Mouse (Mus musculus) thymus, postnatal 4 days (tissue): ENCODE data around the gene Usp15.
"Not testable (repeated sequence)": the region's sequence is repeated elsewhere in the genome, so short reads cannot be mapped to it uniquely, and the experiment has no call there.

Experiments
- DNase-seq: peaks from one replicate; pipeline ENCODE4 v3.0.0; 2021

Usp15 gene

GRCm38 (mm10) chr10:123196835-123197559, at the start of gene Usp15:
TSS of gene Usp15 (minus strand) at chr10:123196995.
- DNase-seq, result peak; percentile 98

GRCm38 (mm10) chr10:123229420-123229819, 32.6 kb upstream of the Usp15 start:
- no peak for DNase-seq

- DNase-seq, result no peak
Observed at GRCm38 (mm10) chr10:123222785-123223184, 26.0 kb upstream of the Usp15 start.

- no peak for DNase-seq
Observed at GRCm38 (mm10) chr10:123209517-123209916, 12.7 kb upstream of the Usp15 start.

- no peak for DNase-seq
Observed at GRCm38 (mm10) chr10:123208336-123208735, 11.5 kb upstream of the Usp15 start.

- DNase-seq, result no peak
Observed at GRCm38 (mm10) chr10:123206074-123206473, 9.3 kb upstream of the Usp15 start.

- not testable (repeated sequence) for DNase-seq
Observed at GRCm38 (mm10) chr10:123205364-123205763, 8.6 kb upstream of the Usp15 start.

- DNase-seq, result no peak
Observed at GRCm38 (mm10) chr10:123201981-123202758, 5.4 kb upstream of the Usp15 start.

- DNase-seq, result no peak
Observed at GRCm38 (mm10) chr10:123201436-123201835, 4.6 kb upstream of the Usp15 start.

GRCm38 (mm10) chr10:123200996-123201395, 4.2 kb upstream of the Usp15 start:
- no peak for DNase-seq

GRCm38 (mm10) chr10:123200320-123200659, 3.5 kb upstream of the Usp15 start:
- DNase-seq, result no peak

- DNase-seq, result no peak
Observed at GRCm38 (mm10) chr10:123199615-123200319, 3.0 kb upstream of the Usp15 start.

- DNase-seq, result no peak
Observed at GRCm38 (mm10) chr10:123199119-123199518, 2.3 kb upstream of the Usp15 start.

- DNase-seq, result no peak
Observed at GRCm38 (mm10) chr10:123198183-123198582, 1.4 kb upstream of the Usp15 start.

GRCm38 (mm10) chr10:123195961-123196834, 597 bp downstream of the Usp15 start:
- DNase-seq, result peak; percentile 77

- peak; percentile 21 for DNase-seq
Observed at GRCm38 (mm10) chr10:123195501-123195900, 1.3 kb downstream of the Usp15 start.

GRCm38 (mm10) chr10:123191038-123191437, 5.8 kb downstream of the Usp15 start:
- no peak for DNase-seq

- DNase-seq, result no peak
Observed at GRCm38 (mm10) chr10:123187337-123187736, 9.5 kb downstream of the Usp15 start.

- DNase-seq, result no peak
Observed at GRCm38 (mm10) chr10:123185907-123186306, 10.9 kb downstream of the Usp15 start.

GRCm38 (mm10) chr10:123183743-123184142, 13.1 kb downstream of the Usp15 start:
- DNase-seq, result no peak

GRCm38 (mm10) chr10:123183243-123183642, 13.6 kb downstream of the Usp15 start:
- DNase-seq, result peak; percentile 50

- DNase-seq, result no peak
Observed at GRCm38 (mm10) chr10:123182391-123182790, 14.4 kb downstream of the Usp15 start.

GRCm38 (mm10) chr10:123175771-123176170, 21.0 kb downstream of the Usp15 start:
- DNase-seq, result peak; percentile 40
